Mouse (Mus musculus): Measurements from ENCODE around the gene Fam178b. TPM values are rescaled to one million over a fixed set of nuclear protein-coding genes. Genes with fewer than 3 reads are reported as not detected.
"Not testable (repeated sequence)": the region's sequence is repeated elsewhere in the genome, so short reads cannot be mapped to it uniquely, and the experiment has no call there.

The Fam178b gene
- total RNA-seq, 2 experiments from 2014 or later, result not detected

- no peak for ATAC-seq (replicated peaks; ENCODE audit: low FRiP score, low TSS enrichment, poor library complexity, severe bottlenecking)
Observed at GRCm38 (mm10) chr1:36554633-36555399, 128.2 kb downstream of the Fam178b start.

- ATAC-seq (replicated peaks; ENCODE audit: low FRiP score, low TSS enrichment, poor library complexity, severe bottlenecking), result no peak
Observed at GRCm38 (mm10) chr1:36552506-36552905, 130.5 kb downstream of the Fam178b start.

- no peak for ATAC-seq (replicated peaks; ENCODE audit: low FRiP score, low TSS enrichment, poor library complexity, severe bottlenecking)
Observed at GRCm38 (mm10) chr1:36551904-36552303, 131.1 kb downstream of the Fam178b start.

- ATAC-seq (replicated peaks; ENCODE audit: low FRiP score, low TSS enrichment, poor library complexity, severe bottlenecking), result no peak
Observed at GRCm38 (mm10) chr1:36550075-36550863, 132.7 kb downstream of the Fam178b start.

GRCm38 (mm10) chr1:36549491-36549890, 133.5 kb downstream of the Fam178b start:
- ATAC-seq (replicated peaks; ENCODE audit: low FRiP score, low TSS enrichment, poor library complexity, severe bottlenecking), result no peak

- ATAC-seq (replicated peaks; ENCODE audit: low FRiP score, low TSS enrichment, poor library complexity, severe bottlenecking), result no peak
Observed at GRCm38 (mm10) chr1:36548771-36549170, 134.2 kb downstream of the Fam178b start.

- ATAC-seq (replicated peaks; ENCODE audit: low FRiP score, low TSS enrichment, poor library complexity, severe bottlenecking), result no peak
Observed at GRCm38 (mm10) chr1:36547981-36548598, 134.9 kb downstream of the Fam178b start.

- ATAC-seq (replicated peaks; ENCODE audit: low FRiP score, low TSS enrichment, poor library complexity, severe bottlenecking), result peak; percentile 99
Observed at GRCm38 (mm10) chr1:36546888-36547471, 136.0 kb downstream of the Fam178b start, which contains the start of gene Ankrd39. Gene Ankrd39 (minus strand): TSS chr1:36547445.

GRCm38 (mm10) chr1:36545845-36546600, 137.0 kb downstream of the Fam178b start:
- no peak for ATAC-seq (replicated peaks; ENCODE audit: low FRiP score, low TSS enrichment, poor library complexity, severe bottlenecking)

GRCm38 (mm10) chr1:36545382-36545781, 137.6 kb downstream of the Fam178b start:
- no peak for ATAC-seq (replicated peaks; ENCODE audit: low FRiP score, low TSS enrichment, poor library complexity, severe bottlenecking)

GRCm38 (mm10) chr1:36542925-36543324, 140.1 kb downstream of the Fam178b start:
- ATAC-seq (replicated peaks; ENCODE audit: low FRiP score, low TSS enrichment, poor library complexity, severe bottlenecking), result no peak

- ATAC-seq (replicated peaks; ENCODE audit: low FRiP score, low TSS enrichment, poor library complexity, severe bottlenecking), result no peak
Observed at GRCm38 (mm10) chr1:36541844-36542243, 141.1 kb downstream of the Fam178b start.

GRCm38 (mm10) chr1:36540807-36541206, 142.2 kb downstream of the Fam178b start:
- ATAC-seq (replicated peaks; ENCODE audit: low FRiP score, low TSS enrichment, poor library complexity, severe bottlenecking), result no peak

GRCm38 (mm10) chr1:36540132-36540531, 142.9 kb downstream of the Fam178b start:
- no peak for ATAC-seq (replicated peaks; ENCODE audit: low FRiP score, low TSS enrichment, poor library complexity, severe bottlenecking)

- ATAC-seq (replicated peaks; ENCODE audit: low FRiP score, low TSS enrichment, poor library complexity, severe bottlenecking), result no peak
Observed at GRCm38 (mm10) chr1:36539186-36539585, 143.8 kb downstream of the Fam178b start, which contains the start of gene Gm42417. Gene Gm42417 (minus strand): TSS chr1:36539429.

- ATAC-seq (replicated peaks; ENCODE audit: low FRiP score, low TSS enrichment, poor library complexity, severe bottlenecking), result no peak
Observed at GRCm38 (mm10) chr1:36538727-36539126, 144.3 kb downstream of the Fam178b start.

- not testable (repeated sequence) for ATAC-seq (replicated peaks; ENCODE audit: low FRiP score, low TSS enrichment, poor library complexity, severe bottlenecking)
Observed at GRCm38 (mm10) chr1:36536783-36537182, 146.2 kb downstream of the Fam178b start, which contains the start of gene Ankrd23. Gene Ankrd23 (minus strand): TSS chr1:36536883.

- no peak for ATAC-seq (replicated peaks; ENCODE audit: low FRiP score, low TSS enrichment, poor library complexity, severe bottlenecking)
Observed at GRCm38 (mm10) chr1:36536397-36536728, 146.6 kb downstream of the Fam178b start.

All from megakaryocyte-erythroid progenitor cell, adult 5-6 weeks (primary cell).